Mouse (Mus musculus): ENCODE results near the gene Gatb.
"Not testable (repeated sequence)": the region's sequence is repeated elsewhere in the genome, so short reads cannot be mapped to it uniquely, and the experiment has no call there.

Gene Gatb

DNA sequence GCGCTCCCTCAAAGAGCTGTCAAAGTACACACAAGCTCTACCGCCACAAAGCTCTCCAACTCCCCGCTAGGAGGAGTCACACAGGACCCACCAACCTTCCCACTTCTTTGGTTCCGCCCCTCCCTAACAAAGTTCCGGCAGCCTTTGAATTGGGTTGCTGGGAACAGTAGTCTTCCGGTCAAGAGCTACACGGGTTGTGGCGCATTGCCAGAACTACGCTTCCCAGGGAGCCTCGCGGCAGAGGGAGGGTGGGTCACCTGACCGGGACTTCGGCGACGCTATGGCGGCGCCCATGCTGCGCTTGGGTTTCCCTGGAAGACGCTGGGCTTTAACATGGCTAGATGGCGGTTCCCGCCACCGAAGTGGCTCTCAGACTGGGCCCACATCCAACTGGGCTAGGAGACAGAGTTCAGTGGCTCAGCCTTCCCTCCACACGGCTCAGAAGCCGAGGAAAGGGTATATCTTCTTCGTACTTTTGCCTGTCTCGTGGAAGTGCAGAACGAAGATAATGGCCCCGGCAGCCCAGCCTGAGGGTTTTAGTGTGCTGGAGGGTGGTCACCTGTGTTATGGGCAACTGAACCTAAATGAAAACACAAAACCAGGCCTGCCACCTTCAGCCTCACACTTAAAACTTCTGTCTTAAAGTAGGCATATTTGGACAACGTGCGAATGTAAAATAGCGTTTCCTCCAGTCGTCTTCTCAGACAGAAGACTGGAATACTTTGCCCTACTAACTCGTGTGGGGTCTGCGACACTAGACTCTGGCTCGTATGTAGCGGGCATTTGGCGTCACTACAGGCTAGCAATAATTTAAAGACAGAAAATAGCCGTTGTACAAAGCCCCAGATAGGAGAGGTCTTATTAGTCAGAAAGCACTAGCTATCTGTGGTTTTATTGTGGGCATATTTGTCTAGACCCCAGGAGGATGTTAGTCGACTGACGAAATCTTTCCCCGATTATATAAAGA, at the start of gene Gatb:
Gatb (plus strand) TSS at position 256 of the 967 bp plus-strand sequence.
- DNase-seq: peak; percentile 99

DNA sequence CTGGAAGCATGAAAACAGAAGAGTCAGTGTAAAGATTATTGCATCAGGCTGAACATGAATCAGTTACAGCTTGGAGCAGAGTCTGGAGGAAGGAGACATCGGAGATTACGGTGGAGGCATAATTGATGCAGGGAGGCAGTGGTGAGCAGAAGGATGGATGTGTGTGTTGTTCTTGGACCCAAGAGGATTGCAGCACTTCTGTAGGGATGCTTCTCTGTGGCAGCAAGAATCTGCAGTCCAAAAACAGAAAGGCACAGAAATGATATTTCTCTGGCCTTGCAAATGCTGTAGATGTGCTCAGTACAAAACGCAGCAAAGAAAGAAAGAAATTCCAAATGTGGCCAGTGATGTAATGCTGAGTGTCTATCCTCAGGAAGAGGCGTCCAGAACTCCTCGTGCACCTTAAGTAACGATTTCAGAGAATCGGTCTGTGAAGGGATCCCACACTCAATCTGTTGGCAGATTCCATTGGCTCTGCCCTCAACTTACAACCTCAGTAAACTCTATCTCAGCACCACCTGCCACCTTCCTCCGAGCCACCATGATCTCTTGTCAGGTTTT, 43.2 kb upstream of the Gatb start:
- DNase-seq: no peak

DNA sequence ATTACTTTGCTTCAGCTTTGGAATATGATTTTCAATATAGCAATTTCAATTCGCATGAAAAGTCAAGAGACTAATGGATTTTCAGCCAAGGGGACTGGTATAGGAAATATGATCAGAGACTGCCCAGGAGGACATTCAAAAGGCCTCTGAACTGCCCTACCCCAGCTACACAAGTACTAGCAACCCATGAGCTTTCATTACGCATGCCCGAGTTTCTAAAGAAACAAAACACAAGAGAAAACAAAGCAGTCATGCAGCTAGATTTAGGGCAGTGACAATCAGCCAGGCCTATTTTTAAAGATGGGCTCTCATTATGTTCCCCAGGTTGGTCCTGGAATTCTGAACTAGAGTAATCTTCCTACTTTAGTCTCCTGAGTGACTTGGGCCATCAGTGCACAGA, 41.5 kb upstream of the Gatb start:
- DNase-seq: no peak

DNA sequence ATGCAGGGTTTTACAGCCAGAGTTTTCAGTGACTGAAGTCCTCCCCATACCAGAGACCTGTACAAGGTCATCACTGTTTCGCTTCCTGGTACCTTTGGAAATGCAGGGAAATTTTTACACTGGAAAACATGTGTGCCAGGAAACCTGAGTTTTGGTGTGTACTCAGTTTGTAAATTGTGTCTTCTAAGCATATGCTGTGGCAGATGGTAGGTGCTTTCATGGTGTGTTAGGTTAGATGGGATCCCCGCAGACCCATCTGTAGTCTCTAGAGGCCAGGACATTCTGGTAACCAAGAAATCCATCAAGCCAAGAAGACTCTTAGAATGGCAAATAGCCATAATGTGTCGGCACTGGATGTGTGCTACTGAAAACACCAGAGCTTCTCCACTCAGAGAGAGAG, 38.9 kb upstream of the Gatb start:
- no peak for DNase-seq

DNA sequence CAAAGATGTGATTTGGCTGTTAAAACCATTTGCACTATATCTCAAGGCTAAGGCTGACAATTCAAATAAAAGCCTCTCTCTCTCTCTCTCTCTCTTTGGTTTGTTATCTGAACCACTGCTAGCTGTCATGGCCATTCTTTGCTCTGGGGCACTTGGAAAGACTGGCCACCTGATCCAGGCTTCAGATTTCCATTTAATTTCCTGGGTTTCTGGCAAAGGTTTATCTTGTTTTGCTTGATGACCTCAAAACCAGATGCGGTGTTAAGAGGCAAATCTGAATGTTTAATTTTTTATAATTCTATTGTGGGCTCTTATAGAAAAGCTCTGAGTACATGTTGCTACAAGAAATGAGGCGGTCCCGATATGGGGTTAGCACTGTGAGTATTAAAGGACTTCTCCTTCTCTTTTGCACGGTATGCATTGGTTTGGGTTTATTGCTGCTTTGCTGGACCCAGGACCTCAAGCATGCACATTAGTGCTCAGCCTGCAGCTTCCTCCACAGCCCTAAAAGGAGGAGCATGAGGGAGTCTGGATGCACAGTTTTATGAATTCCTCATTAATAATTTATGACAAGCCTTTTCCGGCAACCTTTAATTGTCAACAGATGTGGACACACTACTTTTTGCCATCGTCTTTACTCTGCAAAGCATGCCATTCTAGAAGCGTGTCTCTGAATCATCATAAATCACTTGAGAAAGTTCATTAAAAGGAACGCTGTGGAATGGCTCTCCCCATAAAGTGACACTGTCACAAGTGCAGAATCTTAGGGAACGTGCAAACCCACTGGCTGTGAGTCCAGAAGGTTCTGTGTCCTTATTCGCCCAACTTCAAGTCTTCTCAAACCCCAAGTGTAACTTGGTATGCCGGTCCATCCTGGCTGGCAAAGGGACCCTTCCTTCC, 38.0 kb upstream of the Gatb start:
- peak in 1 of 2 experiments; percentile 15 for DNase-seq

DNA sequence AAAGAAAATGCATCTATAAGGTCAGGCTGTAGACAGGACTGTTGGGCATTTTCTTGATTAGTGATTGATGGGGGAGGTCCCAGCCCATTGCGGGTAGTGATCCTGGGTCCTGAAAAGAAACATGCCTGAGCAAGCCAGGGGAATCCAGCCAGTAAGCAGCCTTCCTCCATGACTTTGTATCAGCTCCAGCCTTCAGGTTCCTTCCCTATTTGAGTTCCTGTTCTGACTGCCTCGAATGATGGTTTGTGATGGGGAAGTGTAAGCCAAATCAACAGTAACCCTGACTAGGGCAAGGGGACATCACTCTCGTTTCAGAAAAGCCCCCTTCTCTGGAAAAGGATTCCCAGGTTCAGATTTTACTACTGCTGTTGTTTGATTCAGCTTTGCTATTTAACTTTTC, 31.2 kb upstream of the Gatb start:
- DNase-seq: no peak

DNA sequence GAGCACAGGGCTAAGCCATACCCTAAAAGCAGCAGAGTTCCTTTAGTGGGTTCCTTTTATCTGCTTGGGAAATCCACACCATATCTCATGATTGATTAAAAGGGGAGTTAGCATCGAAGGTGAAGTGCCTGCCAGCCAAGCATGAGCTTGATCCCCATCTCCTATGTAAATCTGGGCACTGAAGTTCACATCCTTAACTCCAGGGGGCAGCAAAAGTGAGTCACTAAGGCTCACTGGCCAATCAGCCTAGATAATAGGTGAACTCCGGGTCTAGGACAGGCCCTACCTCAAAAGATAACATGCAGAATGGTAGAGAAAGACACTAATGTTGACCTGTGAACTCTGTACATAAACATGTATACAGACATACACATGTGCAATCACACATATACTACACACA, 30.3 kb upstream of the Gatb start:
- DNase-seq: peak; percentile 26 to 35

DNA sequence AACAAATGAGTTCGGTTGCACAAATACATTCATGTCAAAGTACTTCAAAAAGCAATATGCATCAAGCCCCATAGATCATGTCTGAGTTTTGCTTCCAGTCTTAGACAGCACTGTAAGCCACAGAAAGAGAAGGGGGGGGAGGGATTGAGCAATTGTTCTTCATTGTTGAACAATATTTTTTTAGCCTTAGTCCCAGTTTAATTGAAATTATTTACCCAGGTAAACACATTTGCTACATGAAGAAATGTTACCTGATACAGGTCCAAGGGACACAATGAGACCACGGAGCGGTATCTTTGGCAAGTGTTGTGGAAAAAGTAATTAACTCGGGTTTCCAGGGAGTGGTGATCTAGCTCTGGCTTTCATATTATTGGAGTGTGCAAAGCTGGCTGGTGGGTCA, 23.6 kb upstream of the Gatb start:
- no peak for DNase-seq

DNA sequence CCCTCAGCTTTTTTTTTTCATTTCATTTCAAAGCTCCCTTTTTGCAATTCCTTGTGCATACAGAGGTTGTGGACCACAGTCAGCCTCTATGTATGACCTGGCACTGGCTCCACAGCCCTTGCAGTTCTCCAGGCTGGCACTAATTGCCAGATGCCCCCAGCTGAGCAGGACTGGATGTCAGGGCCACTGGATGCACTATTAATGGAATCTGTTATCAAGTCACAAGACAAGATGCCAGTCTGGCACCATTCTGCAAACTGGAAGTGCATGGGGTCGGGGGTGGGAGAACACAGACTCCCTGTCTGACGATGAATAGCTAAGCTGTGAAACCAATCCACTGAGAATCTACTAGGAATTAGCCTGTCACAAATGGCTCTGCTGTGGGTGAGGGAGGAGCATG, 22.6 kb upstream of the Gatb start:
- no peak for DNase-seq

DNA sequence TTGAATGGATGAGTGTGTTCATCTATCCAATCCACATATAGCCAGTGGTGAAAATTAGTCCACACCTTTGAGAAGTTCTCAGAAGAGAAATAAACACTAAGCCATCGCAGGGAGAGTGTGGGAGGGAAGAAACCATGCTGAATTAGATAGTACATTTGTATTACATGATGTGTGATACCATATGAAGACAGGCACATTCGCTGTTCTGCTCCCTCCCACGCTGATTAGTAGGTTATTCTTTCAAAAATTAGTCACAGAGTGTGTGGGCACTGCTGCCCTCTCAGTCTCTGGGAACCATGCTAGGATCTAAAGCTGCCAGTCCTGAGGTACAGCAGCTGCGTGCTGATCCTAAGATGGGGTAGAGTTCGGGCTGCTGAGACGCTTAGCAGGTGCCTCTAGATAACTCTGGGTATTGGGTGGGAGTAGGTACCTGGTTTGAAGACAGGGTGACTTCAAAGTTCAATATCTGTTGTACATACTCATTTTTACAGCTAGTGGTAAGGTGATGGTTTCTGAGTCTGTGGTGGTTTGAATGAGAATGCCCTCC, 20.1 kb upstream of the Gatb start:
- DNase-seq: no peak

DNA sequence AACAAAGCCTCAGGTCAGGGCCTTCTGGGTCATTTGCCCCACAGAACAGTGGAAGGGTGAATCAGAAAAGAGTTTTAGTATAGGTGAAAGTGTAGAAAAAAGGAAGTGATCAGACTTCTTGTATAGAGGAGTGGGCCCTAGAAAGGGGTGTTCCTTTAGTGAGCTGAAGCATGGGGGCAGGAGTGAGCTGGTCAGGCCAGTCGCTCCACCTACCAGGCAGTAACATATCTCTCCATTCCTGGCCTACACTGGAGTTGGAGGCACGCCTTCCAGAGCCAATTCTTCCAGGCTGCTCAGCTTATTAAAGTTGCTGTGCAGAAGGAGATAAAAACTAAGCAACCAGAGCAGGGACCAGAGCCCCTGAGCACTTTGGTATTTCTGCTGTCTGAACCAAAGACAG, 9.3 kb upstream of the Gatb start:
- DNase-seq: no peak

DNA sequence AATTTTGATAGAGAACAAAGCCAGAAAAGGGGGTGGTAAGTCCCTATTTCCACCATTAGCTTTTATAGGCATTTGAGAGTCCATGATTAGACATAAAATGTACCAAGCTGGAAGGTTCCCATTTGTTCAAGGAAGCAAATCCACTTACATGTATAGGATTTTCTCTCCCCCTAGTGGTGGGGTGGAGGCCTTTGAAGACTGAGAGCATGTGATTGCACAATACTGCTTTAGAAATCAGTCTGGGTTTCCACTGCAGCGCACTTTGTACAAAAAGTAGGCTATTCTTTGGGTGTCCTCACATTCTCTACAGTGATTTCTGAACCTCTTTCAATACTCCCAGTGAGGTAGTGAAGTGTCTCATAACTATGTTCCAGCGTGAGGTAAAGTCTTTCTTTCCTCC, 2.6 kb upstream of the Gatb start:
- peak; percentile 60 to 71 for DNase-seq

DNA sequence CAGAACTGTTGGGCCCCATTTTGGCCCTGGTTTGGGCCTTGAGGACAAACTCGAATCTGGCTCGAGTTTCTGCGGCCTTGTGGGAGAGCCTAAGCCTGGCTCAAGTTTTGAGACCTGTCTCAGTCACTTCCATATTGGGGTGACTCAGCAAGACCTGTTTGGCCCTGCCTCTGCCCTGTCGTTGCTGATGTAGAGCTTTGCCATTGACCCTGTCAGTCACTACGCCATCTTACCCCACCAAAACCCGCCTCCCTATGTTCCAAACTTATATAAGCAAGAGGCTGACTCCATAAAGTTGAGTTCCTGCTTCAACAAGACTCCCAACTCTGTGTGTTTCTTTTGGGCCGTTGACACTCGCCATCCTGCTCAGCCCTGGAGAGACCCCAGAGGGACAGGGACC, 1.4 kb upstream of the Gatb start:
- DNase-seq: not testable (repeated sequence)

DNA sequence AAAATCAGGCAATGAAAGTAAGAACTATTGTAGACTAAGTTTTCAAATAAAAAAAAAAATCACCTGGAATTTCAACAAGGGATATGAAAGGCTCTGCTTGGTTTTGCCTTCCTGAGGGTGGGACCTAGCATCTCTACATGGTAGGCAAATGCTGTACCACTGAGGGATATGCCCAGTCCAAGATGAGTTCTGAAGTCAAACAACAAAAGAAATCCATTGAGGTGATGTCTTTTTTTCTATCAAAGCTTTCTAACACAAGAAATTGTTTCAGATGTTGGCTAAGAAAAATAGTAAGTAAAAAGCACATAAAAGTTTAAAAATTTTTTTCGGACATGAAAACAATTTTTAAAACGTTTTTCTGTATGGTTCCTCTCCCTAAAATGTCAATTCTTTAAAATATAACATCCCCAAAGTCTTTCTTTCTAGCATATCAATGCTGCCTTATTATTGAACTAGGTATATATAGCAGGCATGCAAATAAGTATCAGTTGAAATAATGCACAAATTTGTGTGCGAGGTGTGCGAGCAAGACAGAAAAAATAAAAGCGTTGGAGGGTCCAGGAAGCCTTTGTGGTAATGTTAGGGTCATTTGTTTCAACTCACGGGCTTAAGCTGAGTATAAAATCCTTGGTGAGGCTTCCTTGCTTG, 579 bp upstream of the Gatb start:
- no peak for DNase-seq

DNA sequence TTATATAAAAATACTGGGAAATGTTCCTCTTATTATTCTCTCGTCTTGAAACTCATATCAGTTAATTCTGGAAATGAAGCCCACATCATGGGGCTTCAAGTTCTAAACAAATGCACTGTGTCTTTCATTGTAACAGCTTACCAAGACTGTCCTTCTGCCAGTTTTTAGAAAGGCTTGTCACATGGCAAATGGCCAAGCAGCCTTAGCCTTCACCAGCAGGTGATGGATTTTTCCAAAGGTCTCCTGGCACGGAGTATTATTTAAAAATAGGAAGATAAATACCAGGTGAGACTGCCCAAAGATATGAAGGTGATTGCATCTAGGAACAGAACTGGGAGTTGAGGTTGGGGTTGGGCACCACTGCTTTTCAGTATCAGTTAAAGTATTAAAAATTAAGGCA, 8.8 kb downstream of the Gatb start:
- no peak for DNase-seq

DNA sequence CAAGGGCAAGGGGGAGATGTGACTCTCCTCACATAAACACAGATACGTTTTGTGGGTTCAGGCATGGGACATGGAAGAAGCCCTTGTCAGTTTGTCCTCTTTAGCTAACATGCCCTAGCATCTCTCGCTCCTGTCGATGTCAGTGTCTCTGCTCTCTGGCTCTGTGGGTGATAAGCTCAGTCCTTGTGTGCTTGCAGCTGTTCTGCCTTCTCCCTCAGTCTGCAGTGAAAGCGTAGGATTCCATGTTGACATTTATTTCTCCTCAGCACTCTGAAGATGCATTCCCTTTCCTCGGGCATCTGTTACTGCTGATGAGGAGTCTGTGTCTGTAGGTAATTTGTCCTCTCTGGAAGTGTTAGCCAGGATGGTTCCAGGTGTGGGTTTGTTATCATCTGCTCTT, 9.3 kb downstream of the Gatb start:
- DNase-seq: no peak

DNA sequence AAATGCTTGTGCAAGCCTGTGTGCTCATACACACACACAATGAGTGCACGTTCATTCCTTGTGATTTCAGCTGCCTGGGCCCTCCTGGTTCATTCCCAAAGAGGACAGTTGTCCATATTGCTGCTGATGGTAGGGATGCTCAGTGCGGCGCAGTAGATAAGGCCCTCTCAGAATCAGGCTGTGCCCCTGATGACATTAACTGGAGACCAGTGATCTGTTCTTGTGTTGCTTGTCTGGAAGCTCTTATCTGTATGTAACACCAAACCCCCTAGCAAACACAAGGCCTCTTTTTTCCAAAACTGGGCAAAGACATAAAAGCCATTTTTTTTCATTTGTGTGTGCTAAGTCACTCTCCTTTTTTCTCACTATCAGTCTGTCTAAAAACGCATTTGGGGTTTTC, 11.0 kb downstream of the Gatb start:
- DNase-seq: no peak

DNA sequence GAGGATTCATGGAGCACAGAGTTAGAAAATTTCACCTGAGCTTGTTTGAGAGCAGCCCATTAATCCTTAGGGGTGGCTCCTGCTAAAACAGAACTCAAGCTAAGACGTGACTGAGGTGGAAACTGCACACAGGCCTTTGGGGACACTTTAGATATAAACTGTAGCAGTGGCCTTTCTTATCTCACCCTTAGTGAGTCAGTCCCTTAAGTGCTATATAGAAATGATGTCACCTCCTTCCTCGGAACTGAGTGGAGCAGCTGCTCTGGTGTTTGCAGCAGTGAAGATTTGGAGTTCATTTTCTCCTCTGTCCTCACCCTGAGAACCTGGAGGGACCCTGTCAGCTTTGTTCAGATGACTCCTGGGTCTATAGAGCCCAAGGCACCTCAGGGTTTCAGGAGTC, 14.8 kb downstream of the Gatb start:
- no peak for DNase-seq

DNA sequence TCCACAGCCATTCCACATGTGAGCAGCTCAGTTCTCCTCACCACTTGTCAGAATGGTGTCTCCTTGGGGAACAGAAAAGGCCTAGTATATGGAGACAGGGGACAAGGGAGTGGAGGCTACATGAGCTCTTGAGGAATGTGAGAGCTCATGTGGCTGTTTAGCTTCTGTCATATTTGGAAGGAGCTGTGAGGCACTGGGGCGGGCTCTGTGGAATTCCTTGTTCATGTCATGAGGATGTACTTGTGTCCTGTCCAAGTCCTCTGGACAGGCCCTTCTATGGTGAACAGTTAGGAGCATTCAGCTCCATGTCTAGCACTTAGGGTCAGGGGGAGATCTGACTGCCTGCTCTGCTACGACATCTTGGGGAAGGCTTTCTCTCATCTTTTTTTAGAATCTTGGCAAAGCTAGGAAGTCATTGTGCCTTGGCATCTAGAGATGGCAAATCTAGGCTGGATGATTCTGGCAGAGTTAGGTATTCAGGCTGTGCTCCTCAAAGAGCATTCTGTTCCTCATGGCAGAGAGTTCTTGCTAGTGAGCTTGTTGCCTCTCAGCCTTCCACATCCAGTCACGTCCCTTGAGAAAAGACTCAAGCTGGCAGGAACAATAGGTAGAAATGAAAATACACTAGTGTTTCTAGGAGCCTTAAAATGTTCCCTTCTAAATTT, 16.3 kb downstream of the Gatb start:
- DNase-seq: no peak

DNA sequence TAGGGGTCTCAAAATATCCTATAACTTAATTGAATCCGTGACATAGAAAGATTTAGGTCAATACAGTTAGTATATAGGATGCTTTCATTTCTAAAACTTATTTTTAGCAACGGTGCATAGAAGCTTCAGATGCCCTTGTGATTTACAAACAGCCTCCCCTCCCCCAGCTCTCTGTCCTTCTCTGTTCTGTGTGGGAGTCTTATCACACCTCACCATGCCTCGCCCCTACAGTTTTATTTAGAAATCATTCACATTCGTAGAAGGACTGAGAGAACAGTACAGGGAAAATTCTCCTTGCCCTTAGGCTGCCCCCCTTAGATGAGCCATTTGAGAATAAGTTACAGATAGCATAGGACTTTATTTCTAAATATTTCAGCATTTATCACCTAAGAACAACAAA, 18.1 kb downstream of the Gatb start:
- no peak for DNase-seq

DNA sequence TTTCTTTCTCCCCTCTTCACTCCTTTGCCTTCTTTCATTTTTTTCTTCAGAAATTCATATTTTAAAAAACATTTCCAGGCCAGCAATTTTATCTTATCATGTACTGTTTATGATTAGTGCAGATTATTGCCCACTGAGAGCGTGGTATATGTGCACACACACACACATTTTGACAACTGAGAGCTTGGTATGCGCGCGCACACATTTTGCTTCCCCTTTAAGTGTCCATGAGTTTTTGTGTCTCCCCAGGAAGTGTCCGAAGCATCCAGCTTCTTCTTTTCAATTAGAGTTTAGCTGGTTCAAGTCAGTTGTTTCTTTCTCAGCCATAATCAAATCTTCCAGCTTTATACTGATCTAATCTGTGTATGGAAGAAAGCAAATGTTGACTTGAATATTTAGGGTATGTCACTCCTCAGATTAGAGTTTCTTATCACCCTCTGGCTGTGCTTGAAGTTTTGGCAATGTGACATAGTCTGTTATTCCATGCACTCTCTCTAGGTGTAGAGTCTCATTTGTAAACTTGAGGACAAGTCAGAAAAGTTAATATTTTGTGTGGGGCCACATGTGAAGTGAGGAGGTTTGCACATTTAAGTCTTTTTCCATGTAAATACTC, 18.8 kb downstream of the Gatb start:
- DNase-seq: no peak

DNA sequence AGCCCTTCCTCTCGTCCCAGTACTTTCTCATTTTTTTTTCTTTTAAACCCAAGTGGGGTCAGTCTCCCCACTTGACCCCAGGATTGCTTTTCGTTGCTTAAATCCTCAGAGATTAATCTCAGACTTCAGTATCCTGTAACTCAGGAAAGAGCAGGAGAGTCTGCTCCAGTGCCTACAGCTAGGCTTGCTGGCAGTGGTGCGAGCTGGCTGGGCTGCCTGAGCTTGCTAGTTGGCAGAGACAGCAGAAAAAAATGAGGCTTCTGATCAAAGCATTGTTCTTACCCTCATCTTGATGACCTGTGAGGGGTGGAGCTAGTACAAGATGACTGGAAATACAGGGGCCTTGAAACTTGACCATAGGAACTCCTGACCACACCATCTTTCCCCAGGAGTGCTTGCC, 20.5 kb downstream of the Gatb start:
- no peak for DNase-seq

Data from kidney, postnatal 4 days (tissue).